ENCODE assay signal across 22 mouse cellular contexts in genomic region chrX:5941956-5942355, GRCm38 (mm10).
DNase-seq lines count a peak whose midpoint lies in the region; ATAC-seq and TF ChIP-seq lines count a peak whose summit lies in the region.
"Had no signal": no experiment of that assay in that cellular context is flagged by ENCODE, and none has a peak within 500 bp of the region (broad histone marks: within the 10 kb centered on the region; RNA-seq: fewer than 3 reads in every experiment).

No protein-coding gene starts in this region.

- no peak for ATAC-seq in megakaryocyte progenitor cell, adult 5-6 weeks (replicated peaks; ENCODE audit: poor library complexity)
- ATAC-seq: forebrain, embryonic 14.5 days had no signal

- no peak overlapping the region for H3K4me3 ChIP-seq in layer of hippocampus, adult 2 months
- H3K4me3 ChIP-seq in ES-E14 (ENCODE audit: insufficient read depth in 1 of 2, low read depth in 1 of 2, low read length in 2 of 2, poor library complexity in 1 of 2, severe bottlenecking in 1 of 2), result no peak overlapping the region
- no peak overlapping the region for H3K4me3 ChIP-seq in midbrain, embryonic 10.5 days
- H3K4me3 ChIP-seq: embryonic facial prominence, embryonic 15.5 days; erythroblast, embryonic 14.5 days; forebrain, embryonic 10.5 days; gastrocnemius, adult 2 months; heart, embryonic 12.5 days; hindbrain, embryonic 10.5 days had no signal

- no peaks in the 10 kb centered on the region for H3K27me3 ChIP-seq in midbrain, embryonic 10.5 days (ENCODE audit: low read depth, poor library complexity, severe bottlenecking)
- H3K27me3 ChIP-seq: embryonic facial prominence, embryonic 15.5 days; heart, embryonic 12.5 days had no signal

- in situ Hi-C loops in ES-E14 (cut with MboI; ENCODE audit: low sequenced_read_pairs in 2 of 2, unreplicated experiment in 2 of 2), result no loop called here

- H3K9ac ChIP-seq in ES-E14 (ENCODE audit: insufficient read depth, low read depth, low read length, poor library complexity, severe bottlenecking), result no peak overlapping the region
- H3K9ac ChIP-seq: embryonic facial prominence, embryonic 15.5 days; heart, embryonic 12.5 days; hindbrain, embryonic 14.5 days had no signal

- no peak for DNase-seq in layer of hippocampus, adult 2 months (ENCODE audit: low spot score in 2 of 2)
- no peak for DNase-seq in layer of hippocampus, postnatal 10 days (ENCODE audit: low spot score in 2 of 2)
- DNase-seq in testis, postnatal 14 days (ENCODE audit: low spot score), result peak; percentile 3
- DNase-seq in testis, postnatal 10 days (ENCODE audit: low spot score), result no peak
- DNase-seq in ES-E14 (ENCODE audit: low read depth, low spot score) (peak; percentile 16), ZHBTc4 (ENCODE audit: low read depth, low spot score) (peak; percentile 56)
- no peak for DNase-seq in midbrain, embryonic 10.5 days (ENCODE audit: low spot score)
- DNase-seq: adrenal gland, adult 2 months; adrenal gland, postnatal 25 days; cerebellum, adult 18-20 months; cerebellum, postnatal 10 days; embryo, embryonic 11 days; gastrocnemius, adult 2 months; gastrocnemius, postnatal 25 days had no signal

- H3K27ac ChIP-seq in layer of hippocampus, adult 2 months, result no peak overlapping the region
- no peak overlapping the region for H3K27ac ChIP-seq in ES-E14 (ENCODE audit: insufficient read depth, low read depth, low read length, poor library complexity, severe bottlenecking)
- H3K27ac ChIP-seq in midbrain, embryonic 10.5 days (replicated peaks), result no peak overlapping the region
- H3K27ac ChIP-seq: embryonic facial prominence, embryonic 15.5 days; forebrain, embryonic 10.5 days; gastrocnemius, adult 2 months; hindbrain, embryonic 10.5 days; hindbrain, embryonic 14.5 days had no signal

- no peaks in the 10 kb centered on the region for H3K36me3 ChIP-seq in ES-E14 (ENCODE audit: control insufficient read depth, insufficient read depth, low read length, poor library complexity, severe bottlenecking)
- H3K36me3 ChIP-seq in midbrain, embryonic 10.5 days, result no peaks in the 10 kb centered on the region
- H3K36me3 ChIP-seq: embryonic facial prominence, embryonic 15.5 days; forebrain, embryonic 10.5 days; heart, embryonic 12.5 days; hindbrain, embryonic 10.5 days had no signal

- H3K9me3 ChIP-seq in ES-E14 (ENCODE audit: control insufficient read depth, insufficient read depth, low read depth, low read length), result no peaks in the 10 kb centered on the region
- no peaks in the 10 kb centered on the region for H3K9me3 ChIP-seq in midbrain, embryonic 10.5 days (replicated peaks)
- H3K9me3 ChIP-seq: embryonic facial prominence, embryonic 15.5 days; forebrain, embryonic 10.5 days; heart, embryonic 12.5 days; hindbrain, embryonic 10.5 days had no signal

- H3K4me1 ChIP-seq in ES-E14 (ENCODE audit: control insufficient read depth in 2 of 2, insufficient read depth in 2 of 2, low read length in 2 of 2, poor library complexity in 1 of 2), result no peaks in the 10 kb centered on the region
- no peaks in the 10 kb centered on the region for H3K4me1 ChIP-seq in midbrain, embryonic 10.5 days
- H3K4me1 ChIP-seq: embryonic facial prominence, embryonic 15.5 days; forebrain, embryonic 10.5 days; heart, embryonic 12.5 days; hindbrain, embryonic 10.5 days had no signal

- WGBS in midbrain, embryonic 10.5 days, result 76% methylated on average over 6 of the region's 6 CpGs

- peak; percentile 23; the same call in 1 of the 2 replicates for TF ChIP-seq CTCF in layer of hippocampus, adult 2 months (conservative IDR thresholded peaks at IDR 0.05)

TF ChIP-seq in ES-E14, 5 proteins besides CTCF, POLR2A, EP300 and RAD21:
- TF ChIP-seq ZC3H11A (IDR thresholded peaks at IDR 0.05; ENCODE audit: borderline replicate concordance, low read depth, low read length), result no peak
- no peak for TF ChIP-seq MAFK (IDR thresholded peaks at IDR 0.05; ENCODE audit: insufficient read depth, low read depth, low read length)
- no peak for TF ChIP-seq CHD2 (IDR thresholded peaks at IDR 0.05; ENCODE audit: low read depth, low read length)
- TF ChIP-seq HCFC1 (IDR thresholded peaks at IDR 0.05; ENCODE audit: borderline replicate concordance, insufficient read depth, low read length), result no peak
- no peak for TF ChIP-seq ZNF384 (IDR thresholded peaks at IDR 0.05; ENCODE audit: low read depth, low read length)

Comparison
In these comparisons a context has a peak if more than half of its experiments do, and no peak if none do; other contexts are left out.
1. DNase-seq: peak in testis, postnatal 14 days (single experiment), ES-E14 (single experiment) and ZHBTc4 (single experiment); none in layer of hippocampus, adult 2 months (0 of 2), layer of hippocampus, postnatal 10 days (0 of 2), testis, postnatal 10 days (single experiment) and midbrain, embryonic 10.5 days (single experiment).